Mouse (Mus musculus) NIH3T3 (cell line): Measurements from ENCODE around the gene Frat2.

Source experiments
- DNase-seq: peaks from one replicate; pipeline ENCODE4 v3.0.0-alpha.2; 2012; ENCODE audit warnings: low read depth

The Frat2 gene

GRCm38 (mm10) chr19:41847992-41848851, at the start of gene Frat2:
TSS of gene Frat2 (minus strand) at chr19:41848132.
- peak; percentile 95 for DNase-seq

DNA sequence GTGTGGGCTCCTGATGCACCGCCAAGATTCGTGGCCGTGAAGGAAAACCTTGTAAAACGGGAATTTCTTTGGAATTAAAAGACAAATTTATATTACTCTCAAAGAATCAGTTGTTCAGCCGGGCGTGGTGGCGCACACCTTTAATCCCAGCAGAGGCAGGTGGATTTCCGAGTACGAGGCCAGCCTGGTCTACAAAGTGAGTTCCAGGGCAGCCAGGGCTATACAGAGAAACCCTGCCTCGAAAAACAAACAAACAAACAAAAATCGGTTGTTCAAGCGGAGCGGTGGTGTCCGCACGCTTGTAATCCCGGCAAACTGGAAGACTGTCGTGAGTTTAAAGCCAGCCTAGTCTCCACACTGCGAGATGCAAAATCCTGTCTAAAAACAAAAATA, 48.4 kb upstream of the Frat2 start:
- no peak for DNase-seq

- DNase-seq = peak; percentile 93
Measured at GRCm38 (mm10) chr19:41895460-41896318, 47.8 kb upstream of the Frat2 start, which contains the start of gene Rrp12. TSS of gene Rrp12 (minus strand) at chr19:41896173.

DNA sequence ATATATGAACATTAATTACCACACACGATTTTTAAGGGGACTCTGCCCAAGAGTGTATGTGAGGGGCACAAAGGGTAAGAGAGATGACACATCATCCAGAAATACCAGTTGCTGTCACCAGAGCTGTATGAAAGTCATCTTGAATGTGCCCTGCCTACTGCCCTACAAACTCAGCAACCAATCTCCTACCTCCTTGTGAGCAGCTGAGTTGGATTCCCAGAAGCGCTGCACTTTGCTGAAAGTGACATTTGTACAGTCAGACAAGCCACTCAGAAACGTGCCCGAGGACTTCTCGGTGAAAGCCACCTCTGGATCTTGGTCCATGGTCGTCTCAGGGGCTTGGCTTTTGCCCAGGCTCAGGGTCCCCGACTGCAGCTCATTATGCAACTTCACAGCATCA, 47.0 kb upstream of the Frat2 start:
- DNase-seq = no peak

DNA sequence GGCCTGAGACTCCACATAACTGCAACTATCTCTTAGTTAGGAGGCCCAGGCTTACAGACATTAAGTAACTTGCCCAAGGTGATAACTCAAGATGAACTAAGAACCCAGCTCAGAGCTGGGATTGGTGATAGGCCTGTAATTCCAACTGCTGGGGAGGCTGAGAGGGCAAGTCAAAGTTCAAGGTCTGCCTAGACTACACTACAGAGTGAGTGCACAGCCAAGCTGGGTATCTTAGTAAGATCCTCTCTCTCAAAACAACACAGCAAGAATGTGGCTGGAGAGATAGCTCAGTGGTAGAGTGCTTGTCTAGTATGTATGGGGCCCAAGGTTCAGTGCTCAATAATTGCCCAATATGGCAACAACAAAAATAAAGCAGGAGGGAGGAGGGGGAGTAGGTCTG, 40.3 kb upstream of the Frat2 start:
- DNase-seq = no peak

DNA sequence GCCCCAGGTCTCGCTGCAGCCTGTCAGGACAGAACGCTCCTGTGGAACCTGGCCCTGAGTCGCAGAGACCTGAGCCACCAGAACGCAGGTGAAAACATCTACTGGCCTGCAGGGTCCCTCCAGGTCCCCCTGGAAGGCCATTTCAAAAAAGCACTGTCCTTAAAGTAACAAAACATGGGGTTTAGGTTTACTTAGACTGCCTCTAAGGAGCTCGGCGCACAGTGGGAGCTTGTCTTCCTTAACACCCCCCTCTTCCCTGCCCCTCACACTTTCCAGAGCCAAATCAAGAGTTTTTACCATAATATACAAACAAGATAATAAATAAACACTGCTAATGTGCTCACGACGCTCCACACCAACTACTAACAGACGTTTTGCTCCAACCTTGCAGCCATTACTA, 36.0 kb upstream of the Frat2 start:
- no peak for DNase-seq

DNA sequence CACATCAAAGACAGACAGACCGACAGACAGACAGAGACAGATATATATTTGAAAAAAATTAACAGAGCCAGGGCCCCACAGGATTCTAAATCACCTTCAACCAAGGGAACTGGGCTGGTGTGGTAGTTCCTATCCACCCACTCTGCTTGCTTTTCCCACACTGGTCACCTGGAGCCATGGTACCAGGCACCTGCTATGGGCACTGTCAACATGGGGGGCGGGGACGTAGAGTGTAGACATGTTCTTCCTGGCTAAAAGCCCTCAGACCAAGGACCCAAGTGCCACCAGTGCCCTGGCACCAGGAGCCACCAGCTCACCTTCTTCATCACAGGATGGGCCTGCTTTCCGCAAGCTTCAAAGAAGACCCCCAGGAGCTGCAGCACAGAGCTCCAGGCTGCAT, 33.9 kb upstream of the Frat2 start:
- no peak for DNase-seq

DNA sequence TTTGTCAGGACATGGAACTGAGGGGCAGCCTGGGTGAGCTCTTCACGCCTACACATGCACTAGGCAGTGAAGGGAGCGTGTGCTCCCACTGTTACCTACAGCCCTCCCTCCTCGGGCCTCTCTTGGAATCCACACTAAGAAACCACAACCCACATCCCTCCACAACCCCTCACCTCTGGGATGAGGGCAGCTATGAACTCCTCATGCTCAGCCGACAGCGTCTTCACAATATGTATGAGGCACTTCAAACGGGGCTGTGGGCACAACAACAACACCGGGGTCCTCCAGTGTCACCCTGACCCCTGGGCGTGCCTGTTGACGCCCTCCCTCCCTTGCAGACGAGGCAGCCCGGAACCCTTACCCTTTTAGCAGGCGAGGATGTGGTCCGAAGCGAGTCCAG, 26.4 kb upstream of the Frat2 start:
- no peak for DNase-seq

- no peak for DNase-seq
Measured at GRCm38 (mm10) chr19:41872285-41872684, 24.4 kb upstream of the Frat2 start.

DNA sequence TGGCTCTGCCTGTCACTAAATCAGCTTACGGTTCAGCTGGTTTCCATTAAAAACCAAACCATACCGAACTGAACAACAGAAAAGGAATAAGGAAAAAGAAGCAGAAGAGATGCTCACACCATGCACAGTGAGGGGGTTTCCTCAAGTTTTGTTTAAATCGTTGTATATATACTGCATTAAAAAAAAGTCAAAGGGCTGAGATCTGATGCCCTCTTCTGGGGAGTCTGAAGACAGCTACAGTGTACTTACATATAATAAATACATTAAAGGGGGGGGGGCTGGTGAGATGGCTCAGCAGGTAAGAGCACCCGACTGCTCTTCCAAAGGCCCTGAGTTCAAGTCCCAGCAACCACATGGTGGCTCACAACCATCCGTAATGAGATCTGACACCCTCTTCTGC, 22.0 kb upstream of the Frat2 start:
- DNase-seq = peak; percentile 59

DNA sequence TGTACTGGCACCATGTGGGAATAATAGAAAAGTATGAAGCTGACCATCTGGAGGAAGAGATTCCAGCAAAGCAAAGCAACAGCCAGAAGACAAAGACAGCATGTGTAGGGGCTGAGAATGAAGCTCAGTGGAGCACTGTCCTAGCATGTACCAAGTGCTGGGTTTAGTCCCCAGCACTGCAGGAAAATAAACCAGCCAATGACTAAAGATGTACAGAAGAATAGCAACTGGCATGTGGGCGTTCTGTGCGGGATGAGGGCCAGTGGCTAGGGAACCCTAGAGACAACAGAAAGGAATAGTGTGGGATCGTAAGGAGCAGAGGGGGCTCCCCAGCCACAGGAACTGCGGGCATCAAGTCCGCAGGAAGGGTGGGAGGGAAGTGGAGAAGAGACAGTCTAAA, 21.4 kb upstream of the Frat2 start:
- no peak for DNase-seq

GRCm38 (mm10) chr19:41866707-41867106, 18.8 kb upstream of the Frat2 start:
- no peak for DNase-seq

DNA sequence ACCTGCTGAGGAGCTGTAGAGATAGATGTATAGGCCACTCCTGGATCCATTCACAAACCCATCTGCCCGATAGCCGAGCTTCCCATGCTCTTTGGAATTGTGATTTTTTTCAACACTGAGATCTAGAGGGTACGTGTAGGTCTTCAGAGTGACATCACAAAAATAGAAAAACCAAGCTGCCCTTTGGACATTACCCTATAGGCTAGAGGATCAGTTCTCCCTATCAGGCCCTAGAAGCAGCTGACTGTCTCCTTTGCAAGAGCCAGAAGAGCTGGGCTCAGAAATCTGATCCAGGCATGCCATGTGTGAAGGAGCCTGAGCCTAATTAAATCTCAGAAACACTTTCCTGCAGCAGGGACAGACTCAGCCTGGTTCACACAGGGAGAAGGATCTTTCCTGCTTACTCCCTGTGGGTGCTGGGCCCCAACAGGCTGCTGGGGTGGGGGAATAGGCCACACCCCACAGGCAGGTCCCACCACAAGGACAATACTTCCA, 9.9 kb upstream of the Frat2 start:
- peak; percentile 35 for DNase-seq

DNA sequence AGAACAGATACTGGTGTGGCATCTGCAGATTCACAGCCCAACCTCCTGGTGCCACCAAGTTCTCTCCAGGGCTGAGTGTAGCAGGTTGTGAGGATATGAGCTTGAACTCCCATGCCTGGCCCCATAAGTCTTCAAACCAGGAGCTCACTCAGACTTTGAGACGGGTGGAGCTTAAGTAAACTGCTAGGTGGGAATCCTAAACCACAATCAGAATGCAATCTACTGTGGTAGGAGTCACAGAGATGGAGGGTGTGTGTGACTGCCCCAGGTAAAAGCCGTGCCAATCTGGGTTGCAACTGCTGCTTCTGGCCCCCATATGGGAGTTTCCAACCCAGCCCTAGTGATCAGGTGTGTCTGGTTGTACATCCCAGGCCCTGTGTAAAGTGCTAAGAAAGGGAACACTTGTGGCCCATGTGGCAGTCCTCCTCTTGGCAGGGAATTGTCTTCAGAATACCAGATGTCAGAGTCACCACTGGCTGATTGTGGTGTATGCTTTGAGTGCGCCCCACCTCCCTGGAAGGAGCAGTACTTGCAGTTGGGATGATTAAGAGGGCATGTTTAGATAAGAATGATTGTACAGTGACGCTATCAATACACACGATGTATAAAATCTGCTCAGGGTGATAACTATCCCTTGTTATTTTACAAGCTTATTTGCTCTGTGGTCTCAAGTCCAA, 9.3 kb upstream of the Frat2 start:
- peak; percentile 59 for DNase-seq

DNA sequence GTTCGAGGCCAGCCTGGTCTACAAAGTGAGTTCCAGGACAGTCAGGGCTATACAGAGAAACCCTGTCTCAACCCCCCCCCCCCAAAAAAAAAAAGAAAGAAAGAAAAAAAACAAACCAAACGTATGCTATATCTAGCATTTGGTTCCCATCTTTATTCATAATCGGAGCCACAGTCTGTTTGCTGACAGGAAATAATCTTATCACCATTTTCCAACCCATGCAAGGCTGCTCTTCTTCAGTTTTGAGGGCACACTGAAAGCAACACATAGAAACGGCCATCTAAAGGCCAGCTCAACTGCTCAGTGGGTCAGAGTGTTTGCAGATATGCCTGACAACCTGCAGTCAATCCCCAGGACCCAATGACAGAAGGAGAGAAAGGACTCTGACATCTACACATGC, 4.5 kb upstream of the Frat2 start:
- no peak for DNase-seq

GRCm38 (mm10) chr19:41850719-41851543, 3.0 kb upstream of the Frat2 start:
- no peak for DNase-seq

- peak; percentile 29 for DNase-seq
Measured at GRCm38 (mm10) chr19:41850021-41850718, 2.2 kb upstream of the Frat2 start.

DNA sequence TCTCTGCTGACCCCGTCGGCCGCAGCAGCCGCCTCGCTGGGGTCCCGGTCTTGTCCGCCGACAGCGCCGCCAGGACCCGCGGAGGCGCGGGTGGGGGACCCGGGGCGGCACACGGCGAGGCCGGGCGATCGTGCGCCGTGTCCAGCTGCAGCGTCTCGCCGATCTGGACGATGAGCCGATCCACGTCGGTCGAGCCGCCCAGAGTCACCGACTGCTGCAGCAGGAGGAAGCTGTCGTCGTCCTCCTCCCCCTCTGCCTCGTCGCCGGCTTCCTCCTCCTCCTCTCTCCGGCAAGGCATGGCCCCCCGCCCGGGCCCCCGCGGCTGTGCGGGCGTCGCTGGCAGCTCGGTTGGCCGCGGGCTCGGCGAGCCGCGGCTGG, 329 bp downstream of the Frat2 start:
- peak; percentile 53 for DNase-seq

GRCm38 (mm10) chr19:41847091-41847581, 796 bp downstream of the Frat2 start:
- peak; percentile 55 for DNase-seq

DNA sequence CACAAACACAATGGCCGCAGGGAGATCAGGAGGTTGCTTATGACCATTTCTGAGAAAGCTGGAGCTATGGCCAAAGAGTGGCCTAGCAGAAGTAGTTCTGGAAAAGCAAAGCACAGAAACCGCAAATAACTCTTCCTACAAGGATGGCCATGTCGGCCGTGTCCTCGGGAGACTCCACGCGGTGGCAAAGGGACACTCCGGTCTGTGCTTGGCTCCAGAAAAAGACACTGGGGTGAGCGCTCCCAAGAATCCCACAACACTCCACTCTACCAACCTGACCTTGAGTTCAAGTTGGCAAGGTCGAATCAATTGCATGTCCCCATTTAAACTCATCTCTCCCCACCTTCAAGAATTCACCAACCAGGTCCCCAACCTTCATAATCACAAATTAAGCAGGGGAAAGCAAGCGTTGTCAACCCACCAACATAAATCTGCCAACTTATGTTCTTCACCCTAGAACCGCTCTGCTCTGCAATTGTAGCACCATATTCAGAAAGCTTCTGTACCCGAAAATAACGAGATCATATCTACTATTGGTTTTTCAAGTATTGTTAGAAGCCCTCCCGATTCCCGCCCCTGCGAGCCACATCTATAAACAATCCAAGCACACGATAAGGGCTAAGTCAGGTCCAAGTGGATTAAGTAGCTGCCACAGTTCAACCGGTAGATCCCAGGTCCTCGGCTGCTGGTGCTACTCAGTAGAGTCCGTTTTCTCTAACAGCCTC, 1.4 kb downstream of the Frat2 start:
- DNase-seq = no peak
